Mouse (Mus musculus): Measurements from ENCODE around the gene Fcgr3.
"Not testable (repeated sequence)": the region's sequence is repeated elsewhere in the genome, so short reads cannot be mapped to it uniquely, and the experiment has no call there.

The Fcgr3 gene

DNA sequence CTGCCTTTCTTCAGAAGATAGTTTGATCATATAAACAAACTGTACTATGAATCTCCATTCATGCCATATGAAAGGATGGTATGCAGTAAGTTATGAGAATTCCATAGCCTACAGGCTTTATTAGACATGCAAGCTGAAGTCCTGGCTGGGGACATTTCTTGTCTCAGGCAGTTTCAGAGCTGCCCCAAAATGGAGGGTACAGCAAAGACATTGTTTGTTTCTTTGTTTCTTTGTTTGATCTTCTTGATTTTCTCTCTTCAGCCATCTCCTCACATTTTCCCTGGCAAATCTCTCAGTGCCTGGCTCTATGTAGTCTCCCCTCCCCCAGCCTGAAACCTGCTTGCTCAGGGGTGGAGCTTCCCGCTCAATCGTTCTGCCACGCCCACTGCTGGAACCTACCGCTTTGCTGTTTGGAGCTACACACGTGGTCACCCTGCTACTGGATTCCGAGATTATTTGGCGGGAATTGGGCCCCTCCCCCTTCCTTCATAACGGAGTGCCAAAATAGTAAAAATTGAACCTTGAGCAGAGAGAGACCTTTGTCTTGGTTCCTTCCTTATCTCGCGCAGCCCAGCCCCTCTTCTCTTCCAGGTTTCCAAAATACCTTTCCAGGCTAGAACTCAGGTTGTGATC is 23.6 kb upstream of the Fcgr3 start:
- CTCF ChIA-PET = interaction anchor here (0.6 kb wide), 1 partner anchor 108 kb away, joined by 3 read pairs; no protein-coding TSS in a partner anchor

DNA sequence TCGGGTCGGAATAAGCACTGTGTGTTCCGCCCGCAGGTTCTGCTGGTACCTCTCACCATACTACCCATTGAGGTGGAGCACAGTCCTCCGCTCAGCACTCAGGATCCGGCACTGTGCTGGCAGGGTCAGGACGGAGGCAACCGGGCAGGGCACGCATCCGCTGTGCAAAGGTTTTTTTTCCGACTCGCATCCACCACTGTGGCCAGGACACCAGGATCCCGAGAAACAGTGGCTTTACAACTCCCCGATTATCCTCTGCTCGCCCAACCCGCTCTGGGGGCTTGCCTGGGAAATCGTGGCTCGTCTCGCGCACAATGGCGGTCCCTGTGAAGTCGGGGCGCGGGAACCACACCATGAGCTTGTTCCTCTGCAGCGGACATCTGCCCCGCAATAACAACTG is 21.0 kb upstream of the Fcgr3 start:
- CTCF ChIA-PET = no interaction called here

DNA sequence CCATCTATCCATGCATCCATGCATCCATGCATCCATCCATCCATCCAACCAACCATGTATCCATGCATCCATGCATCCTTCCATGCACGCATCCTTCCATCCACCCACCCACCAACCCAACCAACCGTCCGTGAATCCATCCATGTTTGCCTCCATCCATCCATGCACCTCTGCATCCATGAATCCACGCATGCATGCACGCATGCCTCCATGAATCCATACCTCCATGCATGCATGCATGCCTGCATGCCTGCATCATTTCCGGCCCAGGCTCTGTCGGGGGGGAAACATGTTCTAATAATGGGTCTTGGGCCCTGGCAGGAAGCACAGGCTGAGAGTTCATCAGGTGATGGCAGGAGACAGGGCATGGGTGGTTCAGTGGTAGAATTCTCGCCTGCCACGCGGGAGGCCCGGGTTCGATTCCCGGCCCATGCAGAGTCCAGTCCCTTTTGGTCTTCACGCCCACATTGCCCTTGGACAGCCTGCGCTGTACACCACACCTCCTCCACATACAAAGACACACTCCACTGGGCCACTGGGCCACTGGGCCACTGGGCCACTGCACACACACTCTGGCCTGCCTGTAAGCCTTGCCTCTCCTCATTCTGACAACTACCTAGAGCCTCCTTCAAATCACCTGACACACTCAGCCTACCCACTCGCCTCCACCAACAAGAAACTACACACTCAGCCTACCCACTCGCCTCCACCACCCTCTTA is 16.9 kb upstream of the Fcgr3 start:
- CTCF ChIA-PET = not testable (repeated sequence)

DNA sequence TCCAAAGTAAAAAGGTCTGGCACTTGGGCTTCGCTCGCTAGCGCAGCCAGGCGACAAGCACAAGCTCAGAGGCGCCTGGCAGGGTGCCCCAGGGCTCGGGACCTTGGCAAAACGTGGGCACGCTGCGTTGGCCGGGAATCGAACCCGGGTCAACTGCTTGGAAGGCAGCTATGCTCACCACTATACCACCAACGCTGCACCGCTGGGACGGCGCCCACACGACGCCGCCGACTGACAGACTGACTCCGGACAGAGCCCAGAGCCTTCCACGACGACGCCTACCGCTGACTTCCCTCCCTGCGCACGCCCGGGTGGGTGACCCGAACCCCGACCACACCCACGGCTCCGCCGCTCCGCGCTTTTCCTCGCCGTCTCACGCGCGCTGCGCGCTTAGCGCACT is 15.1 kb upstream of the Fcgr3 start:
- CTCF ChIA-PET = not testable (repeated sequence)

DNA sequence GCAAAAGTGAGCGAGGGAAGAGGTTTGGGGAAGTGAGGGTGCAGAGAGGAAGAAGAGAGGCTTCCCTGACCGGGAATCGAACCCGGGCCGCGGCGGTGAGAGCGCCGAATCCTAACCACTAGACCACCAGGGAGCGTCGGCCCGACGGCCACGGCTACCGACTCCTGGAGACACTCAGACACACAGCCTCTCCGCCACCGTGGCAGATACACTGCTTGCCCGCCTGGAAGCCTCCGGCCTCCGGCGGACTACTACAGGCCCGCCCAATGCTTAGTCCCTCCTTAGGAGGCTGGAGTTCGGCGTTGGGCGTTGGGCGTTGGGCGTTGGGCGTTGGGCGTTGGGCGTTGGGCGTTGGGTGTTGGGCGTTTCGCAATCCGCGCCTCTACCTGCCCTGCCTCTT is 14.6 kb upstream of the Fcgr3 start:
- CTCF ChIA-PET = not testable (repeated sequence)

DNA sequence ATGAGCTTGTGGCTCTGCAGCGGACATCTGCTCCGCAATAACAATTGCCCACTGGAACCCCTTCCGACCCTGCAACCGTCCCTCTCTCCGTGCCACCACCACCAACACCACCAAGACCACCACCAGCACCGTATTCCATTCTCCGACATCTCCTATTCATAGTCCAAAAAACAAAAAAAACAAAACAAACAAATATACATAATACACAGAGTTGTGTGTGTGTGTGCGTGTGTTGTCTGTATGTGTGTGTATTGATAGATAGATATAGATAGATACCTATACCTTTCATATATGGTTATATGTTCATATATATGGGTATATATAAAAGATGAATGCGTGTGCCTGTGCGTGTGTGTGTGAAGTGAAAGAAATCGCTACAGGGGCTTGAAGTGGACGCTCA is 13.7 kb upstream of the Fcgr3 start:
- CTCF ChIA-PET = not testable (repeated sequence)

DNA sequence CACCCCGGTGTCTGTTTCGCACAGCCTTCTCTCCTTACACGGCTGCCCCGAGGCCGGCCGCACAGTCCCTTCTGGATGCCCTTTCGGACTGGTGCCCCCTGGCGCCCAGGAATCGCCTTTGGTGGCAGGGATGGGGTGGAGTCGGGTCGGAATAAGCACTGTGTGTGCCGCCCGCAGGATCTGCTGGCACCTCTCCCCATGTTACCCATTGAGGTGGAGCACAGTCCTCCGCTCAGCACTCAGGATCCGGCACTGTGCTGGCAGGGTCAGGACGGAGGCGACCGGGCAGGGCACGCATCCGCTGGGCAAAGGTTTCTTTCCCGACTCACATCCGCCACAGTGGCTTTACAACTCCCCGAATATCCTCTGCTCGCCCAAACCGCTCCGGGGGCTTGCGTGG is 13.2 kb upstream of the Fcgr3 start:
- CTCF ChIA-PET = not testable (repeated sequence)

DNA sequence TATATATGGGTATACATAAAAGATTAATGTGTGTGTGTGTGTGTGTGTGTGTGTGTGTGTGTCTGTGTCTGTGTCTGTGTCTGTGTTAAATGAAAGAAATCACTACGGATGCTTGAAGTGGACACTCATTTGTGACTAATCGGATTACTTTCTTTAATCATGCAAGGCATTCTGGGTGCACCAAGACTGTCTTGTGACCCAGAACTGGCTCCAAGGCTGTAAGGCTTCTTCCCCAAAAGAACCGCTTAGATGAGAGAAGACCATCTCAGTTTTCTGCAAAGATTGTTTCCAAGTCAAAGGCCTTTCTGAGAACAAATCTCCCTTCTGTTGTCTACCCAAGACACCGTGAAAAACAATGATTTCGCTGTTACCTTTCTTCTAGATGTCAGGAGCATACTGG is 12.5 kb upstream of the Fcgr3 start:
- CTCF ChIA-PET = not testable (repeated sequence)

DNA sequence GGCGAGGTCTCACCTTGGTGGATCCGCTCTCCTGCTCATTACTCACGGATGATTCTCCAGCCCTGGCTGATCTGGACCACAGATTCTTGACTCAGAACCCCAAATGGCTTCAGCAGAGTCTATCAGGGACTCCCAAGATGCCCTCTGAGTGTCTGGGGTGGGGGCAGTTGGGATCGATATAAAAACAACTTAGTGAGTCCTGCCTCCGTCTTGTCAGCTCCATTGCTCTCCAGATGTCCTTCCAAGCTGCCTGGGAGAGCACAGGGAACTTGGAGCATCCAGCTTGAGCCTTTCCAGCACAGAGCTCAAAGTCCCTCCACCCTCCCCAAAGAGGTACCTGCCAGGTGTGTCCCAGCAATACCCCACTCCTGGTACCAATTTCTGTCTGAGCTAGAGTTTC is 11.4 kb upstream of the Fcgr3 start:
- CTCF ChIA-PET = not testable (repeated sequence)

DNA sequence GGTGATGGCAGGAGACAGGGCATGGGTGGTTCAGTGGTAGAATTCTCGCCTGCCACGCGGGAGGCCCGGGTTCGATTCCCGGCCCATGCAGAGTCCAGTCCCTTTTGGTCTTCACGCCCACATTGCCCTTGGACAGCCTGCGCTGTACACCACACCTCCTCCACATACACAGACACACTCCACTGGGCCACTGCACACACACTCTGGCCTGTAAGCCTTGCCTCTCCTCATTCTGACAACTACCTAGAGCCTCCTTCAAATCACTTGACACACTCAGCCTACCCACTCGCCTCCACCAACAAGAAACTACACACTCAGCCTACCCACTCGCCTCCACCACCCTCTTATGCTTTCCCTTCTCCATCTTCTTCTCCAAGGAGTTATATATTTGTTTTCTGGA is 9.5 kb upstream of the Fcgr3 start:
- CTCF ChIA-PET = not testable (repeated sequence)

DNA sequence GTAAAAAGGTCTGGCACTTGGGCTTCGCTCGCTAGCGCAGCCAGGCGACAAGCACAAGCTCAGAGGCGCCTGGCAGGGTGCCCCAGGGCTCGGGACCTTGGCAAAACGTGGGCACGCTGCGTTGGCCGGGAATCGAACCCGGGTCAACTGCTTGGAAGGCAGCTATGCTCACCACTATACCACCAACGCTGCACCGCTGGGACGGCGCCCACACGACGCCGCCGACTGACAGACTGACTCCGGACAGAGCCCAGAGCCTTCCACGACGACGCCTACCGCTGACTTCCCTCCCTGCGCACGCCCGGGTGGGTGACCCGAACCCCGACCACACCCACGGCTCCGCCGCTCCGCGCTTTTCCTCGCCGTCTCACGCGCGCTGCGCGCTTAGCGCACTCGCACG is 7.5 kb upstream of the Fcgr3 start:
- CTCF ChIA-PET = not testable (repeated sequence)

DNA sequence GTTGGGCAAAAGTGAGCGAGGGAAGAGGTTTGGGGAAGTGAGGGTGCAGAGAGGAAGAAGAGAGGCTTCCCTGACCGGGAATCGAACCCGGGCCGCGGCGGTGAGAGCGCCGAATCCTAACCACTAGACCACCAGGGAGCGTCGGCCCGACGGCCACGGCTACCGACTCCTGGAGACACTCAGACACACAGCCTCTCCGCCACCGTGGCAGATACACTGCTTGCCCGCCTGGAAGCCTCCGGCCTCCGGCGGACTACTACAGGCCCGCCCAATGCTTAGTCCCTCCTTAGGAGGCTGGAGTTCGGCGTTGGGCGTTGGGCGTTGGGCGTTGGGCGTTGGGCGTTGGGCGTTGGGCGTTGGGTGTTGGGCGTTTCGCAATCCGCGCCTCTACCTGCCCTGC is 7.0 kb upstream of the Fcgr3 start:
- CTCF ChIA-PET = not testable (repeated sequence)

DNA sequence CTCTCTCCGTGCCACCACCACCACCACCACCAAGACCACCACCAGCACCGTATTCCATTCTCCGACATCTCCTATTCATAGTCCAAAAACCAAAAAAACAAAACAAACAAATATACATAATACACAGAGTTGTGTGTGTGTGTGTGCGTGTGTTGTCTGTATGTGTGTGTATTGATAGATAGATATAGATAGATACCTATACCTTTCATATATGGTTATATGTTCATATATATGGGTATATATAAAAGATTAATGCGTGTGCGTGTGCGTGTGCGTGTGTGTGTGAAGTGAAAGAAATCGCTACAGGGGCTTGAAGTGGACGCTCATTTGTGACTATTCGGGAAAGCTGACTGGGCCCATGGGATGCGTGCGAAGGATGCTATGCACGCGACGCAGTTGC is 6.1 kb upstream of the Fcgr3 start:
- CTCF ChIA-PET = not testable (repeated sequence)

DNA sequence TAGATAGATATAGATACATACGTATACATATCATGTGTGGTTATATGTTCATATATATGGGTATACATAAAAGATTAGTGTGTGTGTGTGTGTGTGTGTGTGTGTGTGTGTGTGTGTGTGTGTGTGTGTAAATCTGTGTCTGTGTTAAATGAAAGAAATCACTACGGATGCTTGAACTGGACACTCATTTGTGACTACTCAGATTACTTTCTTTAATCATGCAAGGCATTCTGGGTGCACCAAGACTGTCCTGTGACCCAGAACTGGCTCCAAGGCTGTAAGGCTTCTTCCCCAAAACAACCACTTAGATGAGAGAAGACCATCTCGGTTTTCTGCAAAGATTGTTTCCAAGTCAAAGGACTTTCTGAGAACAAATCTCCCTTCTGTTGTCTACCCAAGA is 4.8 kb upstream of the Fcgr3 start:
- CTCF ChIA-PET = not testable (repeated sequence)

DNA sequence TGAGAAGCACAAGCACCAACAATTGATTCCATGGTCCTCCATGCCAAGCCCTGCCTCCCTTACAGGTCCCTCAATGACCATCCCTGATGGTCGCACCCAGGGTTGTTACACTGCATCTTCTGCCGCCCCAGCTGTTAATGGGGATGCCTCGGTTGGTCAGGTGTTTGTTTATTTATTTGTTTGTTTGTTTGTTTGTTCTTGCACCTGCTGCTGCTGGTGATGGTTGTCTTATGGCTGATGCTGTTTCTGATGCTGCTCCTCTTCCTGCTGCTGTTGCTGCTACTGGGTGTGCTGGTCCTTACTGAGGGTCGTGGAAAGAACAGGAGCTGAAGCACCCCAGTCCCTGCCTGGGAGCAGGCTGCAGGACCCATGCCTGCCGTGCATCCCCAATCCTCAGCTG is 3.2 kb upstream of the Fcgr3 start:
- CTCF ChIA-PET = not testable (repeated sequence)

DNA sequence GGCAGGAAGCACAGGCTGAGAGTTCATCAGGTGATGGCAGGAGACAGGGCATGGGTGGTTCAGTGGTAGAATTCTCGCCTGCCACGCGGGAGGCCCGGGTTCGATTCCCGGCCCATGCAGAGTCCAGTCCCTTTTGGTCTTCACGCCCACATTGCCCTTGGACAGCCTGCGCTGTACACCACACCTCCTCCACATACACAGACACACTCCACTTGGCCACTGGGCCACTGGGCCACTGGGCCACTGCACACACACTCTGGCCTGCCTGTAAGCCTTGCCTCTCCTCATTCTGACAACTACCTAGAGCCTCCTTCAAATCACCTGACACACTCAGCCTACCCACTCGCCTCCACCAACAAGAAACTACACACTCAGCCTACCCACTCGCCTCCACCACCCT is 1.8 kb upstream of the Fcgr3 start:
- CTCF ChIA-PET = not testable (repeated sequence)

DNA sequence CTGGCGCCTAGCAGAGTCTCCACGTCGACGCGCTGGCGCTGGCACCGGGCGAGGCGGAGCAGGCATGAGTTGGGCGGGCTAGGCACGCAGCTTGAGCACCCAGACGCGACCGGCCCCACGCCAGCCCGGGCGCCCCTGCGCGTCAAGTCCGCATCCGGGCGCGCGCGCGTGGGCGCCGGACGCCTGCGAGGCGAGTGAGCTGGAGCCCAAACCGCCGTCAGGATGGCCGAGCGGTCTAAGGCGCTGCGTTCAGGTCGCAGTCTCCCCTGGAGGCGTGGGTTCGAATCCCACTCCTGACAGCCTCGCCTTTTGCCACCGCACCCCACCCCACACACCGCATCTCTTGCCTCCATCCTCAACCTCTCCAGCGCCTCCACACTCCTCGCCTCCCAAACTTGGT is 1.0 kb upstream of the Fcgr3 start:
- CTCF ChIA-PET = not testable (repeated sequence)

DNA sequence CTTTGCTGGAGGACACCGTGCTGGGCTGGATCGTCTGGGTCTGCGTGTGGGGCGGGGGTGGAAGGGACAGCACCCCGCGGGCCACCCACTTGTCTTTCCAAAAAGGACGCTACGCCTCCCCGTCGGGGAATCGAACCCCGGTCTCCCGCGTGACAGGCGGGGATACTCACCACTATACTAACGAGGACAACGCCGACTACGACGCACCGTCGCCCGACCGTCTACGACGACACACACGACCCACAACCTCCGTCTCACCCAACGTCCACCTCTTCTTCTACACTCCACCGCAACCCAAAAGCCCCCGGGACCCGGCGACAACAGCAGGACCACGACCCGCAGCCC is 480 bp upstream of the Fcgr3 start:
- CTCF ChIA-PET = not testable (repeated sequence)

DNA sequence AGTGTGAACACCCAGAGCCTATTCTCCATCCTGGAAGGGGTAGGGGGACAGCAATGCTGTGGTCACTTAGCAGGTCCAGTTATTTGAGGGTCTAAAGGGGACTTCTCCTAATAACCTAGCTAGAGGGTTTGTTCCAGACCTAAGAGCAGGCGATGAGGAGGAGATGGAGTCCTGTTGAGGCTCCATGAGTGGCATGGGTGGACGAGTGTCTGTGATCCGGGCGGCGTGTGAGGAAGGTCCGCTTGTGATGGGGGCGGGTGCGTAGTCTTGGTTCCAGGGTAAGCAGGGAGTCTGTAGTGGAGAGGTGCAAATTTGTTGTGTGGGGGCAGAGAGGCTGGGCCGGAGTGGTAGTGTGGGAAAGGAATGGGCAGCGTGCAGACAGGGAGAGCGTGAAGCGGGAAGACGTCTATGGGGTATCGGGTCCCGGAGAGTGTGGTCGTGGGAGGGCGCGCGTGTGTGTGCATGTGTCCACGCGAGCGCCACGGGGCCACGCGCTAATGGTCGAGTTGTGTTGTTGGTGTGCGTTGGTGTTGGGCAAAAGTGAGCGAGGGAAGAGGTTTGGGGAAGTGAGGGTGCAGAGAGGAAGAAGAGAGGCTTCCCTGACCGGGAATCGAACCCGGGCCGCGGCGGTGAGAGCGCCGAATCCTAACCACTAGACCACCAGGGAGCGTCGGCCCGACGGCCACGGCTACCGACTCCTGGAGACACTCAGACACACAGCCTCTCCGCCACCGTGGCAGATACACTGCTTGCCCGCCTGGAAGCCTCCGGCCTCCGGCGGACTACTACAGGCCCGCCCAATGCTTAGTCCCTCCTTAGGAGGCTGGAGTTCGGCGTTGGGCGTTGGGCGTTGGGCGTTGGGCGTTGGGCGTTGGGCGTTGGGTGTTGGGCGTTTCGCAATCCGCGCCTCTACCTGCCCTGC is 905 bp downstream of the Fcgr3 start:
- CTCF ChIA-PET = not testable (repeated sequence)

DNA sequence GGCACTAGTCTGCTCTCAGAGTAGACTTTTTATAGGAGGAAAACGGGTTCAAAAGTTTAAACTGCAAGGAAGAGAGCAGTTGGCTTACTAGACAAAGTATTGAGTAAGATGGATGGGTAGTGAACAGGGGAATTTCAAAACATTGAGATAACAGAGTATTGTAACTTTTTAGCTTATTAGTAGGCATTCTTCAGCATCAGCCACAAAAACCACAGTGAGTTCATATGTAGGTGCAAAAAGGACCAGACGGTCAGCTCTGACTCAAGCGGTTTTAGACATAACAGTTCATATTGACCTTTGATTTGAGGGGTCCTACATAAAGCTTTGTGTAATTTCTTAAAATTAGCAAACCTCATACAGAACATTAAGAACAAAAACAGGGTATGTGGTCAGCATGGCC is 3.2 kb downstream of the Fcgr3 start:
- CTCF ChIA-PET = no interaction called here

DNA sequence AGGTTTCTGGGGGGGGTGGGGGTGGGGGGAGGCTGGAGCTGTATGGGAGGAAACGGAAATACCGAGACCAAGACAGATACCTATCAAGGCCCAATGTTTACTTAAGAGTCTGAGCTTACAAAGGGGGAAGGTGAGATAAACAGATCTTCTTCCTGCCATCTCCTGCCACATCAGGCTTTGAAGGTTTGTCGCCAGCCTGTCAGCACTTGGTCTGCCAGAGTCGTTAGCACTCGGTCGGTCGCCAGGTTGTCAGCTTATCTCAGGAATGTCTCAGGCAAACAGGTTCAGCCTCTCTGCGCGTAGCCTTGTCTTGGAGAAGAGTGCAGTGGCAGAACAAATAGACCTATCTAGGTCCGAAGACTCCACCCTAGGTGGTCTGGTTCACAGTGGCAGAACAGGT is 4.3 kb downstream of the Fcgr3 start:
- CTCF ChIA-PET = no interaction called here

DNA sequence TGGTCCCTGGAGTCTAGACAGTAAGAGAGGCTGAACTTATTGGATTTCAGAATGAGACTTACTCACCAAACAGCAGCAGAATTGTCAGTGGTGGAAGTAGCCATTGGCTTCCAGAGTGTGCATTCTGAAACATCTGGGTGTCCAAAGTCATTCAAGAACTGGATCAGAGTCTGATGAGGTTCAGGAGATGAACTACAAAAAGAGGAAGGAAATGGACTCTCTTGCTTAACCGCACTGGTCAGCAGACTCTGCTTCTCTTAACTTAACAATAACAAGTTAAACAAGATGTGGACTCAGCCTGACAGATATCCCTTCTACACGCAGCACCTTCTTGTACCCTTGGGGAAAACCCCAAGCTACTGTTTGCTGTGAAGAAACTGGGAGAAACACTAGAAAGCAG is 5.5 kb downstream of the Fcgr3 start:
- CTCF ChIA-PET = no interaction called here

DNA sequence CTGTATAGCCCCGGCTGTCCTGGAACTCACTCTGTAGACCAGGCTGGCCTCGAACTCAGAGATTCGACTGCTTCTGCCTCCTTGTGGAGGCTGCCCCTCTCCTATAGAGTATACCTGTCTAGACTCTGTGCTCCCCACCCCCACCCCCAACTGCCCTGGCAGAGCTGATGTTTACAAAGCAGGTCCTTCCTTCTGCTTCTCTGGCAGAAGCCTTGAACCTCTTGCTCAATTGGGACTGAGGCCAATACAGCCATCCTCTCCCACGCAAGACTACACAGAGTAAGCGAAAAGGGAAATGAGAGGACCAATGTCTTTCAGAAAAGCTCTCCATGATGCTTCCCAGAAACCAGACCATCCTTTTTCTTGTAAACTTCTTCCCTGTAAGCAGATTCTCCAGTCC is 7.5 kb downstream of the Fcgr3 start:
- CTCF ChIA-PET = no interaction called here
